Mouse (Mus musculus): ENCODE measurements around the gene Gstp2. TPM values are rescaled to one million over a fixed set of nuclear protein-coding genes. Genes with fewer than 3 reads are reported as not detected.

The Gstp2 gene
- polyA plus RNA-seq, 1 experiment from 2014 or later, result 11.1 TPM

- WGBS, result 72% methylated on average over 15 of the region's 15 CpGs
- no peak for ATAC-seq (replicated peaks; ENCODE audit: insufficient number of reproducible peaks, insufficient read depth, low FRiP score, low read depth)
- Histone ChIP-seq H3K4me2 (peak overlapping the region; percentile 58), H3K27ac (peak overlapping the region; percentile 99), H3K36me3 (peaks cover 37% of the 10 kb centered on the region), H3K9me3 (replicated peaks) (no peaks in the 10 kb centered on the region), H3K27me3 (no peaks in the 10 kb centered on the region), H3K9ac (peak overlapping the region; percentile 48; the same call in 1 of the 2 replicates), H3K4me3 (peak overlapping the region; percentile 29), H3K4me1 (replicated peaks) (peaks cover 52% of the 10 kb centered on the region)
Measured at GRCm38 (mm10) chr19:4004331-4004730, 41.5 kb downstream of the Gstp2 start.

GRCm38 (mm10) chr19:4003641-4004040 is 42.2 kb downstream of the Gstp2 start:
- Histone ChIP-seq H3K9me3 (replicated peaks) (no peaks in the 10 kb centered on the region), H3K27ac (peak overlapping the region; percentile 99), H3K4me2 (peak overlapping the region; percentile 58), H3K9ac (peak overlapping the region; percentile 48), H3K4me1 (replicated peaks) (peaks cover 52% of the 10 kb centered on the region), H3K36me3 (peaks cover 30% of the 10 kb centered on the region), H3K4me3 (peak overlapping the region; percentile 29), H3K27me3 (no peaks in the 10 kb centered on the region)
- ATAC-seq (replicated peaks; ENCODE audit: insufficient number of reproducible peaks, insufficient read depth, low FRiP score, low read depth), result no peak
- 61% methylated on average over 12 of the region's 12 CpGs for WGBS

- H3K27me3 ChIP-seq, result no peaks in the 10 kb centered on the region
- peak within 1 kb of the TSS; percentile 58 for H3K4me2 ChIP-seq
- H3K4me3 ChIP-seq, result peak within 1 kb of the TSS; percentile 29
- peak within 1 kb of the TSS; percentile 99 for H3K27ac ChIP-seq
- peaks cover 24% of the 10 kb centered on the region for H3K36me3 ChIP-seq
- ATAC-seq (replicated peaks; ENCODE audit: insufficient number of reproducible peaks, insufficient read depth, low FRiP score, low read depth), result peak; percentile 58
- H3K9me3 ChIP-seq (replicated peaks), result no peaks in the 10 kb centered on the region
- peak within 1 kb of the TSS; percentile 48 for H3K9ac ChIP-seq
- peaks cover 52% of the 10 kb centered on the region for H3K4me1 ChIP-seq (replicated peaks)
- WGBS, result 47% methylated on average over 1 of the region's 1 CpGs
Measured at GRCm38 (mm10) chr19:4003112-4003511, 42.7 kb downstream of the Gstp2 start, which contains the start of gene Doc2g. Gene Doc2g (plus strand): TSS chr19:4003313.

DNA sequence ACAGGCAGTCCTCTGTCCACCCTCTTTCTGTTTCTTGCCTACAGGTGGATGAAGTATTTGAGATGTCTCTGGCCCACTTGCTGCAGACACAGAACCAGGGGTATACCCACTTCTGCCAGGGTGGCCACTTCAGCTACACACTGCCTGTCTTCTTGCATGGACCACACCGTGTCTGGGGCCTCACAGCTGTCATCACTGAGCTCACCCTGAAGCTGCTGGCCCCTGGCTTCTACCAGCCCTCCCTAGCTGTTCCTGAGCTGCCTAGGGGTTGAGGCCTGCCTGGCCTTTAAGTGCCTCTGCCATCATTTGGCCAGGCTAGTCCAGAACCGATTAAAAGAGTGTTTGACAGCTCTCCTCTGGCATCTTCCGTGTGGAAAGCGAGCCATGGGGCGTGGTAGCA is 44.1 kb downstream of the Gstp2 start:
- no peaks in the 10 kb centered on the region for H3K27me3 ChIP-seq
- WGBS, result 64% methylated on average over 5 of the region's 5 CpGs
- peak overlapping the region; percentile 95 for H3K4me2 ChIP-seq
- H3K4me1 ChIP-seq (replicated peaks), result peaks cover 52% of the 10 kb centered on the region
- H3K4me3 ChIP-seq, result peak overlapping the region; percentile 87; the same call in 1 of the 2 replicates
- peaks cover 11% of the 10 kb centered on the region for H3K36me3 ChIP-seq
- H3K9me3 ChIP-seq (replicated peaks), result no peaks in the 10 kb centered on the region
- H3K9ac ChIP-seq, result no peak overlapping the region; the same call in 1 of the 2 replicates
- no peak for ATAC-seq (replicated peaks; ENCODE audit: insufficient number of reproducible peaks, insufficient read depth, low FRiP score, low read depth)
- H3K27ac ChIP-seq, result peak overlapping the region; percentile 99

DNA sequence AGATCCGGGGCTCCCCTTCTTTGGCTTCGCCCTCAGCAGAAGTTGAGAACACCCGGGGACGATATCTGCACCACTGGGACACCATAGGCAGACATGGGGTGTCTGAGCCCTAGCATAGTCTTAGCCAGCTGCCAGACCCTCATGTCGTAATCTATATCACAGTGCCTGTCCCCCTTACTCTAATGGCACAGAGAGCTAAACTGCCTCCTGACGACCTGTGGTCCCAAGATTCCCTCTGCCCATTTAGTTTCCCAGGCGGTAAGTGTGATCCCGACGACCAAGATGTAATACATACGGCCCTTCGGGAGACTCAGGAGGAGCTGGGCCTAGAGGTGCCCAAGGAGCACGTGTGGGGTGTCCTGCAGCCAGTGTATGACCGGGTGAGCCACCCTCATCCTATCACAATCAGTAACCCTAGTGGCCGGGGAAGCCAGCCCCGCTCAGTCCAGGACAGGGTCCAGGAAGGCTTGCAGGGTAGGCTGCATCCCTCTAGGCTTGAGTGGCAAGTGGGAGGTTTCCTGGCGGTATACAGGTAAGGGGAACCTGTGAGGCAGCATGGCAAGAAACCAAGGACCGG is 44.8 kb downstream of the Gstp2 start:
- Histone ChIP-seq H3K4me1 (replicated peaks) (peaks cover 51% of the 10 kb centered on the region), H3K4me3 (peak overlapping the region; percentile 87), H3K4me2 (peak overlapping the region; percentile 95), H3K36me3 (peaks cover 4% of the 10 kb centered on the region), H3K9me3 (replicated peaks) (no peaks in the 10 kb centered on the region), H3K27me3 (no peaks in the 10 kb centered on the region), H3K9ac (peak overlapping the region; percentile 93), H3K27ac (peak overlapping the region; percentile 99)
- WGBS, result 18% methylated on average over 17 of the region's 17 CpGs
- ATAC-seq (replicated peaks; ENCODE audit: insufficient number of reproducible peaks, insufficient read depth, low FRiP score, low read depth), result no peak

- ATAC-seq (replicated peaks; ENCODE audit: insufficient number of reproducible peaks, insufficient read depth, low FRiP score, low read depth), result peak; percentile 85
- Histone ChIP-seq H3K4me3 (peak within 1 kb of the TSS; percentile 87), H3K9ac (peak within 1 kb of the TSS; percentile 93), H3K9me3 (replicated peaks) (no peaks in the 10 kb centered on the region), H3K27me3 (no peaks in the 10 kb centered on the region), H3K4me1 (replicated peaks) (peaks cover 48% of the 10 kb centered on the region), H3K27ac (peak within 1 kb of the TSS; percentile 99), H3K36me3 (no peaks in the 10 kb centered on the region), H3K4me2 (peak within 1 kb of the TSS; percentile 95)
- WGBS, result under 1% methylated on average over 64 of the region's 64 CpGs
Measured at GRCm38 (mm10) chr19:4000119-4000900, 45.5 kb downstream of the Gstp2 start, which contains the start of the genes Nudt8 and Gm49405. Gene Nudt8 (plus strand): TSS chr19:4000580. Gene Gm49405 (plus strand): TSS chr19:4000626.

DNA sequence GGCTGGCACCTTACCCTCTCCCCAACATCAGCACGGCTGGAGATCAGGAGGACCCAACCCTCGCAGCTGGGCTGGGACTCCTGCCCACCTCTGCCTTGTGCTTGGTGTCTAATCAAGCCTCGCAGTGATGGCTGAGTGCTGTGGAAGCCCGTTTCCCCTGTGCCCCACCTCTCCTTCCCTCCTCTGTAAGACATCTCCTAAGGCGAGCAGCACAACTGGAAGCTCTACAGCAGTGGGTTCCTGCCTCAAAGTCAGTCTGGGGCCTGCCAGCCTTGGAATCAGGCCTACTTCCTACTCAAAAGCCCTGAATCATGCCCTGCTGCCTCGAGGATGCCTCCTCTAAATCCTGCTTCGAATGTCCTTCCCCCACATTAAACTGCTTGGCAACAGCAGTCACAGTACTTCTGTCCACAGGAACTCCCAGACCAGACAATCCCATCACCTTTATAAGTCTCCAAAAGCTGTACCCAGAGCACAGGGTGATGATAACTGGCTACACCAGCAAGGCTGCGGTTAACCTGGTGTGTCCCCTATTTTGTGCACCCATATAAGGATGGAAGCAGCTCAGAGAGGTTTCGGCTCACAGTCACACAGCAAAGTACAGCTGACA is 46.6 kb downstream of the Gstp2 start:
- no peaks in the 10 kb centered on the region for H3K36me3 ChIP-seq
- H3K4me3 ChIP-seq, result peak overlapping the region; percentile 87
- 78% methylated on average over 9 of the region's 9 CpGs for WGBS
- H3K9me3 ChIP-seq (replicated peaks), result no peaks in the 10 kb centered on the region
- no peak overlapping the region for H3K27ac ChIP-seq
- peak overlapping the region; percentile 53 for H3K9ac ChIP-seq
- peak overlapping the region; percentile 95 for H3K4me2 ChIP-seq
- no peaks in the 10 kb centered on the region for H3K27me3 ChIP-seq
- no peak for ATAC-seq (replicated peaks; ENCODE audit: insufficient number of reproducible peaks, insufficient read depth, low FRiP score, low read depth)
- H3K4me1 ChIP-seq (replicated peaks), result peaks cover 37% of the 10 kb centered on the region

- Histone ChIP-seq H3K4me3 (no peak overlapping the region), H3K4me2 (no peak overlapping the region), H3K9ac (no peak overlapping the region), H3K27ac (no peak overlapping the region), H3K27me3 (peaks cover 2% of the 10 kb centered on the region; the same call in 1 of the 2 replicates), H3K4me1 (replicated peaks) (peaks cover 28% of the 10 kb centered on the region), H3K36me3 (no peaks in the 10 kb centered on the region), H3K9me3 (replicated peaks) (no peaks in the 10 kb centered on the region)
- ATAC-seq (replicated peaks; ENCODE audit: insufficient number of reproducible peaks, insufficient read depth, low FRiP score, low read depth), result no peak
- WGBS, result 73% methylated on average over 8 of the region's 8 CpGs
Measured at GRCm38 (mm10) chr19:3998335-3998734, 47.5 kb downstream of the Gstp2 start.

GRCm38 (mm10) chr19:3997231-3997630 is 48.6 kb downstream of the Gstp2 start:
- H3K27ac ChIP-seq, result no peak overlapping the region
- H3K9ac ChIP-seq, result no peak overlapping the region
- no peak overlapping the region for H3K4me2 ChIP-seq
- WGBS, result 52% methylated on average over 8 of the region's 8 CpGs
- H3K4me3 ChIP-seq, result no peak overlapping the region
- peaks cover 8% of the 10 kb centered on the region; the same call in 1 of the 2 replicates for H3K27me3 ChIP-seq
- no peak for ATAC-seq (replicated peaks; ENCODE audit: insufficient number of reproducible peaks, insufficient read depth, low FRiP score, low read depth)
- H3K4me1 ChIP-seq (replicated peaks), result peaks cover 21% of the 10 kb centered on the region
- no peaks in the 10 kb centered on the region for H3K36me3 ChIP-seq
- no peaks in the 10 kb centered on the region for H3K9me3 ChIP-seq (replicated peaks)

GRCm38 (mm10) chr19:3996747-3997146 is 49.1 kb downstream of the Gstp2 start:
- peaks cover 10% of the 10 kb centered on the region; the same call in 1 of the 2 replicates for H3K27me3 ChIP-seq
- H3K9me3 ChIP-seq (replicated peaks), result no peaks in the 10 kb centered on the region
- H3K9ac ChIP-seq, result no peak overlapping the region
- H3K36me3 ChIP-seq, result no peaks in the 10 kb centered on the region
- H3K4me1 ChIP-seq (replicated peaks), result peaks cover 16% of the 10 kb centered on the region
- no peak overlapping the region for H3K4me3 ChIP-seq
- no peak overlapping the region for H3K4me2 ChIP-seq
- ATAC-seq (replicated peaks; ENCODE audit: insufficient number of reproducible peaks, insufficient read depth, low FRiP score, low read depth), result no peak
- no peak overlapping the region for H3K27ac ChIP-seq
- WGBS, result 75% methylated on average over 8 of the region's 8 CpGs

GRCm38 (mm10) chr19:3996106-3996505 is 49.7 kb downstream of the Gstp2 start:
- 66% methylated on average over 7 of the region's 7 CpGs for WGBS

More at GRCm38 (mm10) chr19:3996106-3996505, 49.7 kb downstream of the Gstp2 start:
- H3K4me1 ChIP-seq (replicated peaks), result peaks cover 10% of the 10 kb centered on the region
- H3K9ac ChIP-seq, result no peak overlapping the region
- H3K27ac ChIP-seq, result no peak overlapping the region
- H3K9me3 ChIP-seq (replicated peaks), result no peaks in the 10 kb centered on the region
- H3K27me3 ChIP-seq, result peaks cover 10% of the 10 kb centered on the region; the same call in 1 of the 2 replicates
- H3K36me3 ChIP-seq, result no peaks in the 10 kb centered on the region
- no peak for ATAC-seq (replicated peaks; ENCODE audit: insufficient number of reproducible peaks, insufficient read depth, low FRiP score, low read depth)
- H3K4me3 ChIP-seq, result no peak overlapping the region
- H3K4me2 ChIP-seq, result no peak overlapping the region

All from heart, embryonic 15.5 days (tissue).